ENCODE assay signal across 17 mouse cellular contexts in genomic region chr10:79912412-79912811, GRCm38 (mm10). TPM values are rescaled to one million over a fixed set of nuclear protein-coding genes. Genes with fewer than 3 reads are reported as not detected.
"Had no signal": no experiment of that assay in that cellular context is flagged by ENCODE, and none has a peak within 500 bp of the region (broad histone marks: within the 10 kb centered on the region; RNA-seq: fewer than 3 reads in every experiment).

No protein-coding gene starts in this region.

- H3K27ac ChIP-seq: kidney, embryonic 15.5 days; lung, embryonic 15.5 days; macrophage; midbrain, embryonic 13.5 days; stomach, embryonic 15.5 days had no signal

- ATAC-seq: midbrain, embryonic 13.5 days had no signal

- DNase-seq: kidney, adult 2 months; kidney, postnatal 14 days; lung, postnatal 14 days; right cerebral cortex, postnatal 14 days; thymus, adult 2 months; thymus, postnatal 25 days had no signal

- H3K9ac ChIP-seq: kidney, embryonic 15.5 days; lung, embryonic 15.5 days; midbrain, embryonic 13.5 days; stomach, embryonic 15.5 days had no signal

- H3K4me3 ChIP-seq: kidney, embryonic 15.5 days; lung, embryonic 15.5 days; midbrain, embryonic 13.5 days; stomach, embryonic 15.5 days had no signal

- H3K9me3 ChIP-seq: kidney, embryonic 15.5 days; lung, embryonic 15.5 days; midbrain, embryonic 13.5 days; stomach, embryonic 15.5 days had no signal

- H3K27me3 ChIP-seq: stomach, embryonic 15.5 days had no signal

- H3K4me2 ChIP-seq: kidney, embryonic 15.5 days; lung, embryonic 15.5 days; midbrain, embryonic 13.5 days; stomach, embryonic 15.5 days had no signal

RNA-seq across cellular contexts. Expression of gene Gm26602, which starts 1.8 kb away (rescaled TPM):
- polyA plus RNA-seq: kidney, adult 2 months; large intestine, adult 2 months; liver, adult 2 months; liver, embryonic 16.5 days; spleen, adult 2 months; testis, adult 2 months; thymus, adult 2 months; urinary bladder, adult 2 months had no signal
